Mouse (Mus musculus): ENCODE data around the gene Gm45140.

GRCm38 (mm10) chr6:87805448-87805847 lies 30.1 kb downstream of the Gm45140 start:
- no peak for TF ChIP-seq POLR2A (IDR thresholded peaks at IDR 0.05; ENCODE audit: borderline replicate concordance, control insufficient read depth, low read depth, low read length)
- no peak for TF ChIP-seq CTCF (IDR thresholded peaks at IDR 0.05; ENCODE audit: control insufficient read depth, insufficient read depth, low read length)
